Mouse (Mus musculus) thymus, adult 2 months (tissue): Measurements from ENCODE around the gene Sema4d.

Source experiments
- CTCF ChIP-seq: fragments of 200-500 bp; IDR thresholded peaks from 2 replicates; pipeline ENCODE4 v1.5.1; 2012; ENCODE audit warnings: mild to moderate bottlenecking, control low read depth, low read length, moderate library complexity, borderline replicate concordance; ENCODE audit not compliant: control insufficient read depth, poor library complexity, insufficient read depth; ENCODE audit errors: extremely low read depth
- POLR2A ChIP-seq: fragments of 200-500 bp; IDR thresholded peaks from 2 replicates; pipeline ENCODE4 v1.6.1; 2012; ENCODE audit warnings: mild to moderate bottlenecking, low read length, control low read depth, moderate library complexity; ENCODE audit not compliant: control insufficient read depth, poor library complexity, insufficient read depth; ENCODE audit errors: extremely low read depth

- TF ChIP-seq CTCF (no peak), POLR2A (no peak)
Observed at GRCm38 (mm10) chr13:51754559-51755126, 38.9 kb downstream of the Sema4d start.
